Mouse (Mus musculus) heart, adult 2 months (tissue): Measurements from ENCODE around the gene Ifitm10. TPM values are rescaled to one million over a fixed set of nuclear protein-coding genes. Genes with fewer than 3 reads are reported as not detected.

Experiments used
- DNase-seq, 2 experiments: peaks; one replicate each; pipeline ENCODE4 v3.0.0; 2021
- H3K27ac ChIP-seq: fragments of 200-600 bp; 2 replicates; pipeline ENCODE4 v1.8.1; 2022
- H3K27me3 ChIP-seq: fragments of 200-500 bp; 2 replicates; pipeline ENCODE4 v1.6.1; 2012; ENCODE audit warnings: mild to moderate bottlenecking, low read length, inconsistent platforms, mixed read lengths; ENCODE audit not compliant: control insufficient read depth, insufficient read depth
- H3K36me3 ChIP-seq: fragments of 200-500 bp; 2 replicates; pipeline ENCODE4 v1.6.1; 2012; ENCODE audit warnings: low read length, inconsistent platforms; ENCODE audit not compliant: control insufficient read depth, insufficient read depth
- H3K4me1 ChIP-seq: fragments of 200-500 bp; 2 replicates; pipeline ENCODE4 v1.6.1; 2011; ENCODE audit warnings: low read length; ENCODE audit not compliant: control insufficient read depth, insufficient read depth
- H3K4me3 ChIP-seq: fragments of 200-600 bp; 2 replicates; pipeline ENCODE4 v1.8.1; 2022
- H3K79me2 ChIP-seq: fragments of 200-500 bp; replicated peaks from 2 replicates; pipeline ENCODE4 v1.6.1; 2012; ENCODE audit warnings: mild to moderate bottlenecking, inconsistent platforms, low read length, moderate library complexity, mixed read lengths; ENCODE audit not compliant: control insufficient read depth, insufficient read depth
- H3K9ac ChIP-seq: fragments of 200-500 bp; 2 replicates; pipeline ENCODE4 v1.6.1; 2012; ENCODE audit warnings: low read depth, mild to moderate bottlenecking, control low read depth, inconsistent platforms, low read length, mixed read lengths
- CTCF ChIP-seq: fragments of 200-600 bp; IDR thresholded peaks from 2 replicates; pipeline ENCODE4 v1.8.1; 2022; ENCODE audit warnings: antibody characterized with exemption, mild to moderate bottlenecking, moderate library complexity
- EP300 ChIP-seq: fragments of 200-500 bp; IDR thresholded peaks from 2 replicates; pipeline ENCODE4 v1.6.1; 2011; ENCODE audit warnings: low read depth, low read length, control low read depth; ENCODE audit not compliant: insufficient read depth
- POLR2A ChIP-seq: fragments of 200-500 bp; IDR thresholded peaks from 2 replicates; pipeline ENCODE4 v1.6.1; 2011; ENCODE audit warnings: mild to moderate bottlenecking, low read depth, low read length, control low read depth; ENCODE audit not compliant: insufficient read depth
- WGBS: fragments of 180-500 bp; shearing (Covaris S2); methylation state at CpG from one replicate; pipeline ENCODE4 v1.1.7; 2018; 5-methylcytosine and 5-hydroxymethylcytosine counted together
- intact Hi-C: fragments of 180-260 bp; cut with DNase I; formaldehyde crosslinking; loops from one replicate; pipeline ENCODE4 v1.15.1; 2025
- long read RNA-seq: library from polyadenylated mRNA; stranded (forward); transcript quantifications from one replicate; pipeline ENCODE4 v2.0.0, GENCODE M21; 2021
- polyA plus RNA-seq: library from polyadenylated mRNA; depleted of rRNA; stranded (reverse); fragments of >200 nt; gene quantifications from 2 replicates; pipeline ENCODE4 v1.2.3, GENCODE M21; 2012; rRNA removed
- total RNA-seq, 2 experiments: library from RNA; stranded (reverse); gene quantifications; 2 replicates each; pipeline ENCODE4 v1.2.3; 2021

Ifitm10 gene
- 1 to 10 TPM; 2.2 to 3.6 TPM for total RNA-seq
- 4.9 and 6.4 TPM in 2 replicates for polyA plus RNA-seq
- long read RNA-seq, partial matches to known transcripts, result 0 of 2 reads
- long read RNA-seq, other reads (novel, unspliced or antisense), result 0 of 2 reads

DNA sequence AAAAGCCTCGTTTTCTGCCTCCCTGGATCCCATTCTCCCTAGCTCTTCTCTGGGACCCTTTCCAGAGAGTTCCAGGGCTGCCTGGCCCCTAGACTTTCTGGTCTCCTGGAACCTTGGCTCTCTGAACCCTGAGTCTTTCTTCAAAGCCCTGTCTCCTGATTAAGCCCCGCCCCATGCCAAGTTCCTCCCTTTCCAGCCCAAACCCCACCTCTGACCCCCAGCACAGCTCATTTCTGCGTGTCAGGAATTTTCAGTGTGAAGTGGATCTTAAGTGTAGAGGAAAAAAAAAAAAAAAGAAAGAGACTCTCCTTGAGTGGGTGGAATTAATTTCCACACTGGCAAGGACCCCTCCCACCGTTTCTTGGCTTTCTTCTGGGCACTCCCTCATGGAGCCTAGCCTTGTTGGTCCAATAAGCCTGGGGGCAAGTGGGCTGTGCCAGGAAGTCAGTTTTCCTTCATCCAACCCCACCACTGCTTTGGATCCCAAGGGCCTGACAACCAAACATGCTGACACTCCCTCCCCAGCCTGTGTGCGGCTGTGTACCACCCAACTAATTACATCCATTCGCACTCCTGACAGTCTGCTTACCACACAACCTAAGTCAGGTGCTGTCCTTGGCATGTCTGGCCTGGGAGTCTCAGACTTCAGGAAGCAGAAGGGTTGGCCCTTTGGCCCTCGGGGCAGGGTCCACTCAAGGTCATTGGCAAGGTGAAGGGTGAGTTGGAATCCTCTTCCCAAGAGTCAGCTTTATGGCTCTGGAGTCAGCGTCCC lies at the start of gene Ifitm10:
TSS of gene Ifitm10 (minus strand) at position 113 of the 772 bp plus-strand sequence.
- peaks cover 2% of the 10 kb centered on the region; the same call in 1 of the 2 replicates for H3K36me3 ChIP-seq
- intact Hi-C loops, result loop anchor here (2.0 kb wide), 2 partner anchors 17 to 39 kb away; no protein-coding TSS in a partner anchor
- DNase-seq, result peak in 1 of 2 experiments; percentile 33
- no peaks in the 10 kb centered on the region for H3K27me3 ChIP-seq
- H3K79me2 ChIP-seq, result no peaks in the 10 kb centered on the region
- WGBS, result 71% methylated on average over 8 of the region's 8 CpGs
- peak within 1 kb of the TSS; percentile 60 for H3K27ac ChIP-seq
- TF ChIP-seq POLR2A (no peak), CTCF (no peak), EP300 (no peak)
- peaks cover 11% of the 10 kb centered on the region for H3K4me1 ChIP-seq
- H3K4me3 ChIP-seq, result no peak within 1 kb of the TSS
- H3K9ac ChIP-seq, result peak within 1 kb of the TSS; percentile 74; the same call in 1 of the 2 replicates

- Histone ChIP-seq H3K36me3 (peaks cover 2% of the 10 kb centered on the region; the same call in 1 of the 2 replicates), H3K79me2 (no peaks in the 10 kb centered on the region), H3K27ac (no peak overlapping the region), H3K4me3 (no peak overlapping the region), H3K4me1 (peaks cover 6% of the 10 kb centered on the region), H3K9ac (no peak overlapping the region), H3K27me3 (no peaks in the 10 kb centered on the region)
- WGBS, result 68% methylated on average over 2 of the region's 2 CpGs
- intact Hi-C loops, result loop anchor here (5.0 kb wide), 1 partner anchor 35 kb away; the partner anchor contains the start of gene Ctsd
- no peak for DNase-seq
- TF ChIP-seq POLR2A, result no peak
- TF ChIP-seq EP300, result no peak
- no peak for TF ChIP-seq CTCF
Observed at GRCm38 (mm10) chr7:142421826-142422225, 48.3 kb upstream of the Ifitm10 start.

DNA sequence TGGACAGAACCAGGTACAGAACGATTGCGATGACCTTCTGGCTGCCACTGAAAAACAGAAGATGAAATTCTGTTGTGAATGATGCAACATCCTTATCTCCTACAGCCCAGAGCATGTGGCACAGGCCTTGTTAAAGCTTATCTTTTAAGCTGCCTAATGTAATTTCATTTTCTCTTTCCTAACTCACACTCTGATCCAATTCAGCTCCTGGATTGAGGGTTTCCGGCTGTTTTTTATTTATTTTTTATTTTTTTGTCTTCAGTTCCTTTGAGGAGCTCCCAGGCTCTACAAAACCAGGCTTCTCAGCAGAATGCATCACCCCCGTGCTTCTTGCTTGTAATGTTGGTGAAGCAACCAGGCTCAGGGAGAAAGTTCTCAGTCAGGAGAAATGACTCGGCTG lies 46.3 kb upstream of the Ifitm10 start:
- 69% methylated on average over 5 of the region's 5 CpGs for WGBS
- H3K27ac ChIP-seq, result no peak overlapping the region
- no peak for DNase-seq
- intact Hi-C loops, result loop anchor here (5.0 kb wide), 1 partner anchor 33 kb away; the partner anchor contains the start of gene Ctsd
- no peaks in the 10 kb centered on the region for H3K79me2 ChIP-seq
- H3K36me3 ChIP-seq, result peaks cover 5% of the 10 kb centered on the region; the same call in 1 of the 2 replicates
- no peaks in the 10 kb centered on the region for H3K27me3 ChIP-seq
- H3K9ac ChIP-seq, result no peak overlapping the region
- TF ChIP-seq CTCF (no peak), EP300 (no peak), POLR2A (no peak)
- peaks cover 8% of the 10 kb centered on the region for H3K4me1 ChIP-seq
- no peak overlapping the region for H3K4me3 ChIP-seq

DNA sequence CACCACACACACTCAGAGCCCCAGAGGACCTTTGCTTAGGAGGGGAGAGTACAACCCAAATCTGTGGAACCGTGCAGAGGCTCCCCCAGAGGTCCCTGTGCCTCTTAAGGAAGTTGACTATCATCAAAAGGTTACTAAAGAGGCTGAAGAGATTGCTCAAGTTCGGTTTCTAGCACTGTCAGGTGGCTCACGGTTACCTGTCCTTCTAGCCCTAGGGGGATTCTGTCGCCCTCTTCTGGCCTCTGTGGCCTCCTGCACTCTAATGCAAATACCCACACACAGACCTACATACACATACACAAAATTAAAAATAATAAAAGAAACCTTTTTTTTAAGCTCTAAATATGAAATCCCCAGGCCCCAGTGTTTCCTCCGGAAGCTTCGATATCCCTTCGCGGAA lies 45.1 kb upstream of the Ifitm10 start:
- no peak for DNase-seq
- no peak for TF ChIP-seq EP300
- TF ChIP-seq CTCF, result peak; percentile 20; the same call in 1 of the 2 replicates
- no peak for TF ChIP-seq POLR2A
- no peaks in the 10 kb centered on the region for H3K79me2 ChIP-seq
- peaks cover 9% of the 10 kb centered on the region for H3K4me1 ChIP-seq
- H3K36me3 ChIP-seq, result peaks cover 5% of the 10 kb centered on the region; the same call in 1 of the 2 replicates
- intact Hi-C loops, result no loop called here
- no peaks in the 10 kb centered on the region for H3K27me3 ChIP-seq
- H3K4me3 ChIP-seq, result no peak overlapping the region
- no peak overlapping the region for H3K9ac ChIP-seq
- H3K27ac ChIP-seq, result peak overlapping the region; percentile 34
- WGBS, result 86% methylated on average over 8 of the region's 8 CpGs

- no peak for TF ChIP-seq POLR2A
- no peak for TF ChIP-seq EP300
- no peak for TF ChIP-seq CTCF
- Histone ChIP-seq H3K79me2 (no peaks in the 10 kb centered on the region), H3K9ac (no peak overlapping the region), H3K4me1 (peaks cover 9% of the 10 kb centered on the region), H3K27ac (peak overlapping the region; percentile 34), H3K36me3 (peaks cover 5% of the 10 kb centered on the region; the same call in 1 of the 2 replicates), H3K27me3 (no peaks in the 10 kb centered on the region), H3K4me3 (no peak overlapping the region)
- DNase-seq, result no peak
- intact Hi-C loops, result no loop called here
- 53% methylated on average over 2 of the region's 2 CpGs for WGBS
Observed at GRCm38 (mm10) chr7:142418027-142418426, 44.5 kb upstream of the Ifitm10 start.
